Mouse (Mus musculus) fibroblast of lung, adult 2 months (primary cell): ENCODE data around the gene Spag5.

Experiments
- DNase-seq: peaks from one replicate; pipeline ENCODE4 v3.0.0-alpha.2; 2011; ENCODE audit warnings: low read depth

Gene Spag5

GRCm38 (mm10) chr11:78324000-78324785 is 22.9 kb downstream of the Spag5 start:
- DNase-seq, result no peak

DNA sequence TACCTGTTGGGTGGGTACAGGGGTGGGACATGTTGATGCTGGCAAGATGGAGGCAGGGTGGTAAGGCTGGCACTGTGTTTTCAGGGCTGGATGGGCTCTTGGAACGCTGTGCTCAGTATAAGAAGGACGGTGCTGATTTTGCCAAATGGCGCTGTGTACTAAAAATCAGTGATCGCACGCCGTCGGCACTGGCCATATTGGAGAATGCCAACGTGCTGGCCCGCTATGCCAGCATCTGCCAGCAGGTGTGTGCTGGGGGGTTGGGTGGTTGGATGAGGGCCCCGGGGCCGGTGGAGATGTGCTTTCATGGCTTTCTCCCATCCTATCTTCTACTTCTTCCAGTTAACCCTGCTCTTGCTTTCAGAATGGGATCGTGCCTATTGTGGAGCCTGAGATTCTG is 23.6 kb downstream of the Spag5 start:
- no peak for DNase-seq

- no peak for DNase-seq
Observed at GRCm38 (mm10) chr11:78327215-78327614, 25.9 kb downstream of the Spag5 start.

- peak; percentile 83 for DNase-seq
Observed at GRCm38 (mm10) chr11:78327634-78328511, 26.5 kb downstream of the Spag5 start, which contains the start of gene Pigs. Gene Pigs (plus strand): TSS chr11:78328415.

DNA sequence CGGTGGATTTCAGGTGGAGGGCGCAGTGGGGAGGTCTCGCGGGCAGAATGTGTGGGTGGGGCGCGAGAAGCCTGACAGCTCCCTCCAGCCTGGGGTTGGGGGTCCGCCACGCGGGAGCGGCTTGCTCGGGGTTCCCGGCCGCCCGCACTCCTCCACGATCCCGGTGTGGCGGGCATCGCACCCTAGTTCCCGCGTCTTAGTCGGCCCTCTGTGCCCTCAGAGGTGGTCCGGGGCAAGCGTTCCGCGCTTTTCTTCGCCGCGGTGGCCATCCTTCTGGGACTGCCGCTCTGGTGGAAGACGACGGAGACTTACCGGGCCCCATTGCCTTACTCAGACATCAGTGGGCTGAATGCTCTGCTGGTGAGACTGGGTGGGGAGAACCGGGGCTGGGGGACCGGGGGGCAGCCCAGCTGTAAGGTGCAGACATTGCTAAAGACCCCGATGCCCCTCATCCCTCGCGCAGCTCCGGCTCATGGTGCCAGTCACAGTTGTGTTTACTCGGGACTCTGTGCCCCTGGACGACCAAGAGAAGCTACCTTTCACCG is 27.3 kb downstream of the Spag5 start:
- DNase-seq, result no peak

GRCm38 (mm10) chr11:78332676-78333075 is 31.3 kb downstream of the Spag5 start:
- DNase-seq, result no peak

GRCm38 (mm10) chr11:78333992-78334391 is 32.7 kb downstream of the Spag5 start:
- no peak for DNase-seq

GRCm38 (mm10) chr11:78337040-78337439 is 35.7 kb downstream of the Spag5 start:
- DNase-seq, result no peak

GRCm38 (mm10) chr11:78341702-78342101 is 40.4 kb downstream of the Spag5 start:
- no peak for DNase-seq

DNA sequence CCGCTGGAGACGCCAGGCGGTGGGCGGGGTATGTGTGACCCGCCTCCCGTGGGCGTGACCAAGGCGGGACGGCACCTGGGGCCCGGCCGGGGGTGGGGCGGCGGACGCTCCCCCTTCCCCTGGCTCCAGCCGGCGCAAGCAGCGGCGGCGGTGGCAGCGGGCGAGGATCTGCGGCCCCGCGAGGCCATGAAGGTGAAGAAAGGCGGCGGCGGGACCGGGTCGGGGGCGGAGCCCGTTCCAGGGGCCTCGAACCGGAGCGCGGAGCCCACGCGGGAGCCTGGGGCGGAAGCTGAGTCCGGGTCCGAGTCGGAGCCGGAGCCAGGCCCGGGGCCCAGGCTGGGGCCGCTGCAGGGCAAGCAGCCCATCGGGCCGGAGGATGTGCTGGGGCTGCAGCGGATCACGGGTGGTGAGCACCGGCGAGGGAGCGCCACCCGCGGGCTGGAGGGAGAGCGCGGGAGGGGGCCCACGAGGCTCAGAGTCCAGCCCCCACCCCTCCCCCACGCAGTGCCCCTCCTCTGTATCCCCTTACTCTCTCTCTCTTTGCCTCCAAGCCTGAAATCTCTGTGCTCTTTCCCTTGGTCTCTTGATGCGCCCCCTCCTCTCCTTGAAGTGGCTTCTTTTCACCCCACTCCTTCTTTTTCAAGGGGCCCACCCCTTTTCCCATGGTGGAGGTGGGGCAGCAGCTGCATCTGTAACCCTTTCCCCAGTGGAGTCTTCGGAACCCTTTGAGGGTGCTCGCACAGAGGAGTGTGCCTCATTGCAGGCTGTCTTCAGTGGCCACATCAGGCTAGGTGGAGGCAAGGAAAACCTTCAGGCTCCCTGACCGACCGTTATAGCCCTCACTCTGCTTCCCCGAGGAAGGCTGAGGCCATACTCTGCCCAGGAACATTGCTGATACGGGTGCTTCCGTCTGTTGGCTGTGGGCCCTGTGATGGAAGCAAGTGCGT is 42.3 kb downstream of the Spag5 start, which contains the start of gene Unc119:
Gene Unc119, plus strand, starts transcription at position 102 of the 947 bp plus-strand sequence.
- DNase-seq, result no peak

GRCm38 (mm10) chr11:78344328-78344889 is 43.1 kb downstream of the Spag5 start:
- no peak for DNase-seq

DNA sequence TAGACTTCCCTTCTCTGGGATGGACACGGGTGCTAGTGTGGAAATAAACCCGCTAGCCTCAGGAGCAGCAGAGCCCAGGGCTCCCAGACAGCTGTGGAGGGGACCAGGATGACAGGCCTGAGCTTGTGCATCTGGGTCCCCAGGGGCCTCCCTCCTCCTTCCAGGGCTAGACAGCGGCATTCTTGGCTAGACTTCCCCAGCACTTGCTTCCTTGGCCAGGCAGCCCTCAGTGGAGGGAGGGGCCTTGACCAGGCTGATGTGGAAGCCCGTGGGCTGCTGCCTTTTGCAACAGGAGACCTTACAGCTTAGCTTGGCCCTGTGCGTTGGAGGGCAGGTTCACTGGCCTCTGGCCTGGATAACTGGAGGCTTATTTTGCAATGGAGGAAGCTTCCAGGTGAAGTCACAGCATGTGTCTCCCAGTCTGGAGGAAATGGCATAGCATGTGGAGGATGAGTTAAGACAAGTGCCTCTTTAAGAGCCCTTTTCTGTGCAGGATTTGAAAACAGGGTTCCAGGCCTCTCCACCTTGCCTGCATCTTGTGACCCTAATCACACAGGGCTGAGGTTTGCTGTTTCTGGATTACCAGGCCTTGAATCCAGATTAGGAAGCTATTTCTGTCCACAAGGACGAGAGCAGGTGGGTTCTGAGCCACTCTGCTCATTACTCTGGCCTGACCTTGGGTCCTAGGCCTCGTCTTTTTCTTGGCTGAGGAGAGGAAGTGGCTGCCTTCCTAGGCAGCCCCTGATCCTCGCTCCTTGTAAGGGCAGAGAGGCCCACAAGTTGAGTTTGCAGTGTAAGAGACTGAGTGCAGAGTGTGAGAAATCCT is 43.8 kb downstream of the Spag5 start:
- DNase-seq, result no peak

GRCm38 (mm10) chr11:78345801-78346200 is 44.5 kb downstream of the Spag5 start:
- no peak for DNase-seq

- DNase-seq, result no peak
Observed at GRCm38 (mm10) chr11:78346326-78347069, 45.2 kb downstream of the Spag5 start.

GRCm38 (mm10) chr11:78347070-78347754 is 45.9 kb downstream of the Spag5 start:
- no peak for DNase-seq

DNA sequence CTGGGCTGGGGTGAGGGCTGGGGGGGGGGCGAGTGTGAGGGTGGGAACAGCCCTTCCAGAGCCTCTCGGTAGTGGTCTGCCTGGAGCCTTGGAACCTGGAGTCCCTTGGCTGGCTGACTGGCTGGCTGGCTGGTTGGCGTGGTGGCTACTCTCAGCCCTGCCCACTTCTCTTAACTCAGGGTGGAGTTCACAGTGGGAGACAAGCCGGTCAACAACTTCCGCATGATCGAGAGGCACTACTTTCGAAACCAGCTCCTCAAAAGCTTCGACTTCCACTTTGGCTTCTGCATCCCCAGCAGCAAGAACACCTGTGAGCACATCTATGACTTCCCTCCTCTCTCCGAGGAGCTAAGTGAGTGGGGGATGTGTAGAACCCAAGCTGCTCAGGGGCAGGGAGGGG is 46.6 kb downstream of the Spag5 start:
- DNase-seq, result no peak

DNA sequence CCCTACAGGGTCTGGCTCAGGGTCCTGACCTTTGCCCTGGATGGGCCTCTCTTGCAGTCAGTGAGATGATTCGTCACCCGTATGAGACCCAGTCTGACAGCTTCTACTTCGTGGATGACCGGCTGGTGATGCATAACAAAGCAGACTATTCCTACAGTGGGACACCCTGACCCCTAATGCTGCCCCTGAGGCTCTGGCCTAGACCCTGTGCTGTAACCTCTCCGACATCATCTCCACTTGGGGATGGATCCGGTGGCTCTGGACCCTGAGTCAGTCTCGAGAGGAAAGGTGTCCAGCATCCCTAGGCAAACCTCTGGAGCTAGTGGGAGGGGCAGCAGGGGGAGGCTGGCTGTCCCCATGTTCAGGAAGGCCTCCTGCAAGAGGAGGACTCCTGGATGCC is 47.1 kb downstream of the Spag5 start:
- no peak for DNase-seq

DNA sequence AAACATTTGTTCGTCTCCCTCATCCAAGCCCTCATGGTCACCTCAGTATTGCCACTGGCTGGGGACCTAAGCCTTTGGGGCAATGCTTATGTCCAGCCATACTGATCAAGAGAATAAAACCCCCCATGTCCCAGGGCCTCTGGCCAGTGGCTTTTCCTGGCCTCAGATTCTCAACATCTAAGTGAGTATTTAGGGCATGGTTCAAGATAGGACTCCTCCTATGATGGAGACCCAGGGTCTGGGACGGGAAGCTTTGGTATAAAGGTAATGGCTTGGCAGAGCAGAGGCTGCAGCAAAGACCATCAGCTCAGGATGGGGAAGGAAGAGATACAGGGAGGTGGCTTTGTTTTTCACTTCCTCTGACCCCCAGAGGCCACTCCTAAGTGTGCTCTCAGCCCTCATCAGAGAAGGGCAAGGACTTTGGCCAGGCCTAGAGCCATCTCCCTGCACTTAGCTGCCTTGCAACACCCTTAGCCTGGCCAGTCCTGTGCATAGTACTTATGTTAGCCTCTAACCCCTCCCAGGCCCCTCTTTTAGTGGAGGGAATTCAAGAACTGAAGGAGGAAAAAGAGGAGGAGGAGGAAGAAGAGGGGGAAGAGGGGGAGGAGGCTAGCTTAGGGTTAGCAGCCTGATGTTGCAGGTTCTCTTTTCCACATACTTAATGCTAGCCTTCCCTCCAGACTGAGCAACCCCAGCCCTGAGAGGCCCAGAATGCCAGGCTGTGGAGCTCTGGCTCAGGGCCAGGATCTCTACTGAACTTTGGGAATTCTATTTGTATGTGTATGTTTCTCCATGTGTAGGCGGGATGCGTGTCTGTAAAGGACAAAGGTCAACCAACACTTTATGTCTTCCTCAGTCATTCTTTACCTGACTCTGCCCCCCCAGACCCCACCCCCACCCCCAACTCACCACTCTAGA is 48.4 kb downstream of the Spag5 start:
- no peak for DNase-seq
